Mouse (Mus musculus): Measurements from ENCODE around the gene Ublcp1.

The Ublcp1 gene

DNA sequence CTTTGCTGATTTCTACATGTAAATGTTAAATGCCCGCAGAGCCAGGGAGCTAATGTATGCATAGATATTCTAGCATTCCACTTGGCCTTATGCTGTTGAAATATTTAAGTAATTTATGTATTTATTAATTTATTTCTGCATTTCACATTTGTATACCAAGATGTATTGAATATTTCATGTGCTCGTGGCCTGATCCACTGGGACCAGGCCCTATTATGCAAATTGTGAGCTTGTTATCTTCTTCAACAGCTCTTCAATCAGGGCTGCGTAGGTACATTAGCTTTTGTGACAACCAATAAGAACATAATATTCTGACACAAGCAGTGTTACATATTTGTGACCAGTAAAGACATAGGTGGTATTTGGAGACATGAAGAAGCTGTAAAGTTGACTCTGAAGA is 56.9 kb downstream of the Ublcp1 start:
- no peak for DNase-seq

DNA sequence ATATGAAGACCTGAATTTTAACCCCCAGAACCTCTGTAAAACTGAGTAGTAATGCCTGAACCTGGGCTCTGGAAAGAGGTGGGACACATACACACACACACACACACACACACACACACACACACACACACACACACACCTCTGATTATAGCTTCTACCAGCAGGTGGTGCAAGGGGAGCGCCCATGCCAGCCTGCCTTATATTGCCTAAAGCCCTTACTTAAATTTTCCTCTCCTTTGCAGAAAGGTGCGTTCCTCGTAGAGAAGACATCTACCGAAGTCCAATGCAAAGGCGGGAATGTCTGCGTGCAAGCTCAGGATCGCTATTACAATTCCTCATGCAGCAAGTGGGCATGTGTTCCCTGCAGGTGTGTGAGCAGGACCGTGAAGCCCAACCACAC is 58.0 kb downstream of the Ublcp1 start:
- DNase-seq, result no peak

DNA sequence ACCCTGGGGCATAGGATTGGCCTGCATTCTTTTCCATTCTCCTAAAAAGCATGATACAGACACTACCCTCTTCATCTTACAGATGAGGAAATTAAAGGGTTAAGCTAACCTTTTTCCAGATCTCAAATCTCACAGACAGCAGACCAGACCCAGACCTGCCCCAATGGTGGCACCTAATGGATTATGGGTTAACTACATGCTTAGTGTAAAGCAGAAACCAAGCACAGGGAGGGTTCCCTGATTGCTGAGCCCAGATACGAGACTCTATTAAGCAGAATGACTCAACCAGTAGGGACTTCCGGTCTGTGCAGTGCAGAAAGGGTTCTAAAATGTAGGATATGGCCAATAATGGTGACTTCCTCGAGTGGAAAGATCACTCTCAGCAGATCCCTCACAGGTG is 59.9 kb downstream of the Ublcp1 start:
- no peak for DNase-seq

DNA sequence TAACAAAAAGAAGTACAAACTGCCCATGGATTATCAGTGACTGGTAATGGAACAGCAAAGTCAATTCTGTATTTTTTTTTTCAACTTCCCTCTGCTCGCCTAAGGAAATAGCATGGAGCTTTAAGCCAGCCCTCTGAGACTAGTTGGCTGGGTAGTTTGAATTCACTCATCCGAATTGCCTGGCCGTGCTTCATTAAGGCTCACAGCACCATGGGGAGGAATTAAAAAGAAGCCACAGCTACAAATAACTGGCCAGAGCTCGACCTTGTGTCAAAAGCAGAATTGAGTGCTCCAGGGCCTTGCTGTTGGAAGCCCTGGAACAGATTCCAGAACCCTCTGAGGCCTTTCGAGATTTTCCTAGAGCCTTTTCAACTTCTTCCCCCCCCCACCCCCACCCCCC is 61.7 kb downstream of the Ublcp1 start:
- DNase-seq, result no peak

DNA sequence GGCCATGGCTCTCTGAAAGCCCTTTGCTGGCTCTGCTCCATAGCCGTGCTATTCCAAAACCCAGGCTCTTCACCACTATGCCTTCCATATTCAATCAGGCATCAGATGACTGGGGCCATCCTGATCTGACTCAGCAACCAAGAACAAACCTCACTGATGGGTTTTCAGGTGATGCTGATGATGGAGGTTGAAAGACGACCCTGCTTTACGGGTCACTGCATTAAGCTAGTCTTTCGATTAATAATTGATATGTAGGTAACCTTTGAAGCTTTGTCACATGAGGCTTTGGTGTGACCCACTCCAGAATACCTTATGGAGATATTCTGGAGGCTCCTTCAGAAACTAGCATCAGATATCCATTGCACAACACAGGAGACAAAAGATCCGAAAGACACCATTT is 63.8 kb downstream of the Ublcp1 start:
- no peak for DNase-seq

DNA sequence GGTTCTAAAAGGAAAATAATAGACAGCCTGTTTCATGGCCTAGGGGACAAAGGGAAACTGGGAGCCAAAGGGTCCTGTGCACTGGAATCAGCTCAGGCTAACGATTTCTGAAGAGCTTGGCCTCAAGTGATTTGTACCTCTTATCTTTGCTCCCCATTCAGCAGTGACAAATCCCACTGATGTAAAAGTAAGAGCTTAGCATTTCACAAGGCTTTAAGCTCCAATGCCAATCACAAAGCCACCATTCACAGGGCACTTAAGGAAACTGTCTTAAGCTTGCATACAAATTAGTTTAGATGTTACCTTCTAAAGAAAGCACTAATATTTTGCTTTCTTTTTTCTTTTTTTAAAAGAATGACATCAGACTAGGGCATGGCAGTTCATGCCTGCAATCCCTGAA is 64.3 kb downstream of the Ublcp1 start:
- no peak for DNase-seq

DNA sequence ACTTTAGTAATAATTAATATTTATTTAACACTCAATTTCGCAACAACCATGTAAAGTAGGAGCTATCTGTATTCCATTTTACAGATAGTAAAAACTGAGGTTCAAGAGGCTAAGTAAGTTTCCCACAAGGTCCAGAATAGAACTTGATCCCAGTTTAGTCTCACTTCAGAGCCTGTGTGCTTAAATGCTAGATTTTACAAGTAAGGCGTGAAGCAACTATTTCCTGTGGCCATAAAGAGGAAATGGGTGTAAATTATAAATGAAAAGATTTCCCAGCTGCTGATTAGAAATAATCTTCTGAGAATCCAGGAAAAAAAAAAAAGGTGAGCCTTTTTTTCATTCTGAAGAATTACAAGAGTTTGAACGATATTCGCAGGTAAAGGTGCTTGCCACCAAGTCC is 65.2 kb downstream of the Ublcp1 start:
- DNase-seq, result no peak

All from cerebellum, adult 11-12 months (tissue).